Mouse (Mus musculus) gastrocnemius, adult 8-10 months (tissue): ENCODE data around the gene Olfr548-ps1. TPM values are rescaled to one million over a fixed set of nuclear protein-coding genes. Genes with fewer than 3 reads are reported as not detected.

ENCODE experiments used
- DNase-seq, 2 experiments: peaks; one replicate each; pipeline ENCODE4 v3.0.0; 2022; ENCODE audit warnings: low spot score in 2 of 2
- total RNA-seq, 4 experiments: library from RNA; stranded (reverse); gene quantifications; 2 replicates each; pipeline ENCODE4 v1.2.4; 2022

The Olfr548-ps1 gene
- total RNA-seq, 4 experiments from 2014 or later: not detected

- no peak for DNase-seq
Measured at GRCm38 (mm10) chr7:102573174-102573830, 32.6 kb downstream of the Olfr548-ps1 start.

- no peak for DNase-seq
Measured at GRCm38 (mm10) chr7:102575998-102576397, 35.3 kb downstream of the Olfr548-ps1 start.

- DNase-seq: no peak
Measured at GRCm38 (mm10) chr7:102591786-102592185, 51.1 kb downstream of the Olfr548-ps1 start, which contains the start of gene Olfr551. Olfr551 (minus strand) TSS chr7:102591886.

Other genes with a start within 250 kb of the Olfr548-ps1 start
- gene Rrm1, start 99.2 kb upstream of the Olfr548-ps1 start, total RNA-seq: 10 to 100 TPM; 16.9 to 19.9 (median 17.9) TPM
- not detected for gene Olfr543, start 59.2 kb upstream of the Olfr548-ps1 start, total RNA-seq
- gene Olfr544, start 52.6 kb upstream of the Olfr548-ps1 start, total RNA-seq: not detected
- gene Olfr545, start 41.3 kb upstream of the Olfr548-ps1 start, total RNA-seq: not detected
- not detected for gene Olfr547, start 6.1 kb upstream of the Olfr548-ps1 start, total RNA-seq
- not detected for gene Olfr549, start 9.0 kb downstream of the Olfr548-ps1 start, total RNA-seq
- 1 to 10 TPM; 1.9 to 2.5 (median 2.1) TPM for gene Trim21, start 24.6 kb downstream of the Olfr548-ps1 start, total RNA-seq
- not detected for gene Olfr550, start 30.5 kb downstream of the Olfr548-ps1 start, total RNA-seq
- not detected for gene Olfr551, start 51.0 kb downstream of the Olfr548-ps1 start, total RNA-seq
- under 1 TPM in 2 of 4 experiments, not detected in 2; 0.10 to 0.13 TPM for gene Olfr552, start 56.9 kb downstream of the Olfr548-ps1 start, total RNA-seq
- gene Olfr553, start 77.3 kb downstream of the Olfr548-ps1 start, total RNA-seq: not detected
- gene Olfr554, start 97.5 kb downstream of the Olfr548-ps1 start, total RNA-seq: not detected
- not detected for gene Olfr555, start 117.9 kb downstream of the Olfr548-ps1 start, total RNA-seq
- gene Olfr556, start 124.0 kb downstream of the Olfr548-ps1 start, total RNA-seq: not detected
- gene Trim68, start 146.4 kb downstream of the Olfr548-ps1 start, total RNA-seq: 1 to 10 TPM; 3.8 to 5.3 (median 4.6) TPM
- gene Olfr557, start 155.0 kb downstream of the Olfr548-ps1 start, total RNA-seq: not detected
- 1 to 10 TPM in 2 of 4 experiments, under 1 TPM in 2; 0.75 to 1.1 (median 0.98) TPM for gene Olfr558, start 161.3 kb downstream of the Olfr548-ps1 start, total RNA-seq
- gene Olfr33, start 178.2 kb downstream of the Olfr548-ps1 start, total RNA-seq: not detected
- gene Olfr559, start 186.6 kb downstream of the Olfr548-ps1 start, total RNA-seq: not detected
- gene Olfr560, start 218.5 kb downstream of the Olfr548-ps1 start, total RNA-seq: not detected
- under 1 TPM in 3 of 4 experiments, not detected in 1; 0.29 to 0.34 (median 0.32) TPM for gene Olfr78, start 218.6 kb downstream of the Olfr548-ps1 start, total RNA-seq
- not detected for gene Olfr561, start 230.3 kb downstream of the Olfr548-ps1 start, total RNA-seq